Mouse (Mus musculus) left cerebral cortex, adult 2 months (tissue): Measurements from ENCODE around the gene Fam163a. TPM values are rescaled to one million over a fixed set of nuclear protein-coding genes. Genes with fewer than 3 reads are reported as not detected.
A peak's percentile ranks its signal among the peaks of the same experiment; 100 is the strongest.

Source experiments
- DNase-seq, 2 experiments: peaks; one replicate each; pipeline ENCODE4 v3.0.0; 2021 to 2022; ENCODE audit warnings: low spot score in 2 of 2, mixed read lengths in 1 of 2; ENCODE audit errors: extremely low spot score in 1 of 2
- H3K27ac ChIP-seq: fragments of 200-600 bp; 2 replicates; pipeline ENCODE4 v1.8.1; 2022
- H3K4me3 ChIP-seq: fragments of 200-600 bp; 2 replicates; pipeline ENCODE4 v1.8.1; 2022
- CTCF ChIP-seq: fragments of 200-600 bp; IDR thresholded peaks from 2 replicates; pipeline ENCODE4 v1.8.1; 2022; ENCODE audit warnings: antibody characterized with exemption, mild to moderate bottlenecking, moderate library complexity
- intact Hi-C: fragments of 180-260 bp; cut with DNase I; formaldehyde crosslinking; loops from one replicate; pipeline ENCODE4 v1.15.1; 2025
- total RNA-seq, 2 experiments: library from RNA; stranded (reverse); gene quantifications; 2 replicates each; pipeline ENCODE4 v1.2.3; 2021

Gene Fam163a
- total RNA-seq, 2 experiments from 2014 or later: 8.0 to 8.4 TPM

DNA sequence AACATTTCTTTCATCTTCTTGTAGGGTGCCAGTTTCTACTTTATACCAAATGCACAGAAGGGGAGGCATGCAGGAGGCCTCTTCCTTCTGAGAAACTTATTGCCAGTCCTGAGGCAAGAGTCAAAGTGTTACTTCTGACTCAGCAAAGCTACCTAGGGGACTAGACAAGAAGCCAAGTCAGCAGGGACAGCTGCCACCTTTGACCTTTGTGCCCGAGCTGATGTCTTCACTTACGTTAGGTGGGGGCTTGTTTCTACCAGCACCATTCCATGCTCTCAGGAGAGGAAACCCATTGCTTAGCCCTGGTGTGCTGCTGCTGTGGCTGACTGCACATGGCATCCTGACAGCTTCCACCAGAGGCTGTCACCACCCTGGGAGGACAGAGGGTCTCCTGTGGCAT, 16.5 kb upstream of the Fam163a start:
- TF ChIP-seq CTCF: no peak
- no peak for DNase-seq
- H3K27ac ChIP-seq: no peak overlapping the region
- intact Hi-C loops: no loop called here
- no peak overlapping the region for H3K4me3 ChIP-seq

DNA sequence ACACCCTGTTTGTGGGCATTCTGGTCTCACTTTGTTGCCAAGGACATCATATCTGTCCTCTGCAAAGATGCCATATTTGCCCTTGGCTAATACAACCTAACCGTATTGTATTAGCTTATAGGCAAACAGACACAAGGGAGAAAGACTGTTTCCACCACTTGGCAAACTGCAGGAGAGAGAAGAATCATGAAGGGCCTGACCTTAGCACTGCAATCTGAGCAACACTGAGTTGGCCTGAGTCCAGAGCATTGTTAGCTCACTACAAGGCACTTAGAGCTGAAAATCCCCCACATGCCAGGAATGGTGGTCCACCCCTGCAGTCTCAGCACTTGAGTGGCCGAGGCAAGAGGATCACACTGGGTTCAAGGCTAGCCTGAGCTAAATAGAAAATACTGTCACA, 13.7 kb upstream of the Fam163a start:
- Histone ChIP-seq H3K4me3 (no peak overlapping the region), H3K27ac (no peak overlapping the region)
- no peak for DNase-seq
- TF ChIP-seq CTCF: no peak
- intact Hi-C loops: no loop called here

DNA sequence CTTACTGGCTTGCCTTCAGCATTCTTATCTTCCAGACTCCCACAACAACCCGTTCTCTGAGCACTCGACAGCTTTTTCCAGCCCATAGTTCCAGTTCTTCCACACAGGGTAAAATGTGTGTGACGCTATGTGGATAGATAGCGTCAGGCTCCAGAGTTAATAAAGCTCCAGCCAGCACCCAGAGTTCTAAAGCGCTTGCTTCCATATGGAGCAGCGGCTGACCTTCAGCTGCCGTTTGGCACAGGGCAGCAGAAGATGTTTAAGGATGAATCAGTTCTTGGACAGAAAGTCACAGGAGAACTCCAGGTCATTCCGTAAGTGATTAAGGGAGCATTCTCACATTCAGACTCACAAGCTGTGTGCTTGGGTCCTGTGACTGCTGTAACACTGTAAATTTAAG, 13.1 kb upstream of the Fam163a start:
- no peak overlapping the region for H3K4me3 ChIP-seq
- no peak for DNase-seq
- H3K27ac ChIP-seq: no peak overlapping the region
- no peak for TF ChIP-seq CTCF
- intact Hi-C loops: no loop called here

DNA sequence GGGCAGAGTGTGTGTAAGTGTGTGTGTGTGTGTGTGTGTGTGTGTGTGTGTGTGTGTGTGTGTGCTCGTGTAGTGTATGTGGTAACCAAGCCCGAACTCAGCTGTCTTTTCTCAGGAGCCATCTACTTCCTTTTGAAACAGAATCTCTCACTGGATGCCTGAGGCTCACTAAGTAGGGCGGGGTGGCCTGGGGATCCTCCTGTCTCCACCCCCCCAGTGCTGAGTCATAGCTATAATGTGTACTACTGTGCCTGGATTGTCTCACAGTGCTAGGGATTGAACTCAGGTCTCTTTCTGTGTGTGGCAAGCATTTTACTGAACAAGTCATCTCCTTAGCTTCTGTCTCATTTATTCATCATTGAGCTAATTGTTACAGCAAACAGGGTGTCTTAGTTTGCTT, 12.6 kb upstream of the Fam163a start:
- intact Hi-C loops: no loop called here
- no peak overlapping the region for H3K27ac ChIP-seq
- H3K4me3 ChIP-seq: no peak overlapping the region
- DNase-seq: no peak
- TF ChIP-seq CTCF: no peak

DNA sequence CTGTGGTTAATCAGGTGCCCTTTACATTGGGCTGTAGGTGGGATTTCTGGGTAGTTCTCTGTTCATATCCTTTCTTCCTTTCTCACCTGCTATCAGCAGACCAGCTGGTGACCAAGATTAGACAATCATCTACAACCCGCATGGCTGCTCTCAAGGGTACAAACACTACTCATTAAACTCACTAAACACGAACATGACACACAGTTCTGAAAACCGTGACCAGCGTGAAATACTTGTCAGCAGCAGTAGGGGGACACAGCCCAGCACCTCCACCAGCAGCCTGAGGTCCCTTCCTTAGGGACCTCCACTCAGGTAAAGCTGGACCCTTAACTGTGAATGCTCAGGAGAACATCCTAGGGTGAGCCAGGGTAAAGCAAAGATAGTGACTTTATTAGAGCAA, 11.4 kb upstream of the Fam163a start:
- TF ChIP-seq CTCF: no peak
- intact Hi-C loops: no loop called here
- Histone ChIP-seq H3K27ac (no peak overlapping the region), H3K4me3 (no peak overlapping the region)
- no peak for DNase-seq

DNA sequence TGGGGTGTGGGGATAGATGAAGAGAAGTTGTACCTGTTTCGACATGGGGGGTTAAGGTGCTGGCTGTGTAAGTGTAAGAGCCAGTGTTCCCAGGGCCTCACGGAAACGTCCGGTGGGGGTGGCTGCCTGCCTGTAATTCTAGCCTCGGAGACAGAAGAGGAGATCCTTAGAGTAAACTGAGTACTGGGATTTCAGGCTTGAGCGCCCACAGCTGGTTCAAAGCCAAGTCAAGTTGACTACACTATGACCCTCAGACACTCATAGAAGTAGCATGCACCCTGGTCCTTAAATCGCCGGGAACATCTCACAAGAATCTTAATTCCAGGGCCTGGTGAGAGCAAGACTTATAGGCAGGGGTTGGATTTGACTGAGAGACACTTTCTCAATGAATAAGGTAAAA, 9.8 kb upstream of the Fam163a start:
- no peak overlapping the region for H3K27ac ChIP-seq
- H3K4me3 ChIP-seq: no peak overlapping the region
- DNase-seq: no peak
- intact Hi-C loops: no loop called here
- TF ChIP-seq CTCF: no peak

DNA sequence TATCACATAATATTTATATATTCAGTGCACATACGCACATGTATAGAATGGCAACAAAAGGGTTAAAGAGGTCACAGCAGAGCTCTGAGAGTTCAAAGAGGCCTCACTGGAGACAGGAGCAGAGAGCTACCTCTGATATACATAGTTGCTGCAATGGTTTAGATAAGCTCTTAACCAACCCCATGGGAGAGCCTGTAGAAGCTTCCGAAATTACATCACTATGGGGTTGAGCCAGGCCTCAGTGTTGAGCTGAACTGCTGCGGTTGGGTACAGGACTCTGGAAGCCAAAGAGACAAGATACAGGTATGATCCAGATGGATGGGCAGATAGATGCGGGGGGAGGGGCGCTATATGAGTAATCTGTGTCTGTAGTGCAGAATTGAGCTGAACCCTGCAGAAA, 8.1 kb upstream of the Fam163a start:
- intact Hi-C loops: no loop called here
- H3K4me3 ChIP-seq: no peak overlapping the region
- no peak for TF ChIP-seq CTCF
- no peak overlapping the region for H3K27ac ChIP-seq
- no peak for DNase-seq

DNA sequence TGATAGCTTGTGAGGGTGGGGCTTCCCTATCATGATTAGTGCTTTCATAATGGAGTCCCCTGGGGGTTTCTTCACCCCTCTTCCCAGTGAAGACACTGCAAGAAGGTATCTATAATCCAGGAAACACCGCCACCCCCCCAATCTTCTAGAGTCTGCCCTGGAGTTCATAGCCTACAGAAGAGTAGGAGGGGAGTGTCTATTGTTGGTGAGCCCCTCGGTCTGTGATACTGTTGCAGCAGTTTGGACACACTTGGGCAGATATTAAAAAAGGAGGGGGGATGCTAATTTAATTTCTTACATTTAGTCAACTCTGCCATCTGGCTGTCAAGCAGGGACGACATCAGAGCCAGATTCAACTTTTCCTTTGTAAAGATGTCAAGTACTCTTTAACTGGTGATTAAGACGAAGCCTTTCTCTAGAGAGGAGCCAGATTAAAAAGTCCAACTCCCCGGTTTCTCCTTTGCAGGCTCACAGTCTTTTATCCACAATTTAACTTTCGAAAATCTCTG, 7.0 kb upstream of the Fam163a start:
- no peak; the same call in 1 of the 2 replicates for TF ChIP-seq CTCF
- Histone ChIP-seq H3K27ac (no peak overlapping the region), H3K4me3 (no peak overlapping the region)
- intact Hi-C loops: no loop called here
- no peak for DNase-seq

DNA sequence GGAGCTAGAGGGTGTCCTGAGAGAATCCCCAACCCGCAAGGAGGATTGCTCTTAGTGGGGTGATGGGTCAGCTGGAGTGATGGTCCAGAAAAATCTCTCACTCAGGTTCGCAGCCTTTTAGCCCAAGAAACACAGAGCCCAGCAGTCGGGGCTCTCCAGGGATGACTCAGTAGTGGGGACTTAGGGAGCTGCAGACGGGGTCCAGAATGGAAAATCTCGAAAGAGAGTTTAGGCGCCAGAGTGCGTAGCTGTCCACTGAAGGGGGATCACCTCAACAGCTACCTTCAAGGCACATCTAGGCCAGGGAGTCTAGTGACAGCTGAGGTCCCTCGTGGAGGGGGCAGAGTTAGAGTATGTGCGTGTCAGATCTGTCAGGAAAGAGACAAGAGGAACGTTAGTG, 338 bp upstream of the Fam163a start:
- intact Hi-C loops: no loop called here
- peak overlapping the region; percentile 51 for H3K4me3 ChIP-seq
- no peak for TF ChIP-seq CTCF
- DNase-seq: no peak
- no peak overlapping the region for H3K27ac ChIP-seq

DNA sequence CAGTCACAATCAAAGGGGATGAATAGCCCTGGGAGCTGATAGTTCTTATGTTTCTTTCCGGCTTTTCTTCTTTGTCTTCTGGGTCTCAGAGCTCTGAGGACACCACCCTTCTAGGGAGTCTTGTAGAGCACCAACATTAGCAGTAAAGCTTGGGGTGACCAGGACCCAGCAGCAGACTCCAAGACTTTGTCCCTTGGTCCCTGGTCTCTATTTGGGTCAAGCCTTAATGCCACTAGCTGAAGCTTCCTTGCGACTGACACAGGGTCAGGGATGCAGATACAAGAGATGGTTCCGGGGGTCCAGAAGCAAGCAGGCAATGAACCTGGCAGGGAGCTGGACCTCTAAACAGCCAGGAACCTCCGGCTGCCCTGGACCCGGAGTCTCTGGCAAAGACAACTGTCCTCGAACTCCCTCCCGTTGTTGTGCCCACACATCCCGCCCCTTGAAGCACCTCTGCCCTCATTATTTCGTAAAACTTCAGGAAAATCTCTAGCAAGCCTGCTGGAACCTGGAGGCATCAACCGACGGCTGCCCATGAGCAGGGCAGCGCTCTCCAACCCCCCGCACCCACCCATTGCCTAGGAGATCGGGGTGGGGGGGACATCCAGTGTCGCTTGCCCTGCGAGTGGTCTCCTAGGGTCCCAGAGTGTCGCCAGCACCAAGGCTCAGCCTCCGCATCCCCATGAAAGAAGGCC, 718 bp downstream of the Fam163a start:
- TF ChIP-seq CTCF: no peak
- peak overlapping the region; percentile 34 for H3K27ac ChIP-seq
- no peak for DNase-seq
- intact Hi-C loops: no loop called here
- H3K4me3 ChIP-seq: peak overlapping the region; percentile 51

DNA sequence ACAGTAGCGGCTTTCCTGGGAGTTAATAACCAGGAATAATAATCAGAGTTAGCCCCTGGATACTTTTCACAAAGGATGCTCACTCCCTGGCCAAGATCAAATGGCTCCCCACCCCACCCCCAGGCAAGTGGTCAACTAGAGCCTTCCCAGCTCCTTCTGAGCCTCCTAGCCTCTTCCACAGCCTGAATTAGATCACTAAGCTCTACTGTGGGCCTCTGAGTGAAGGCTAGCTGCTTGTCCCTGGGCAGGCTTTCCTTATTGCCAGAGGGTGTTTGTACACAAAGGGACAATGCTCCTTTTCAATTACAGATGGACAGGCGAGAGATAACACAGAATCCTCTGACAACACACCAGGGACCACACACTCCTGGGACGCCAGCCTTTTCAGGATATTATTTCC, 2.2 kb downstream of the Fam163a start:
- intact Hi-C loops: no loop called here
- DNase-seq: no peak
- H3K27ac ChIP-seq: no peak overlapping the region
- H3K4me3 ChIP-seq: no peak overlapping the region
- no peak for TF ChIP-seq CTCF

DNA sequence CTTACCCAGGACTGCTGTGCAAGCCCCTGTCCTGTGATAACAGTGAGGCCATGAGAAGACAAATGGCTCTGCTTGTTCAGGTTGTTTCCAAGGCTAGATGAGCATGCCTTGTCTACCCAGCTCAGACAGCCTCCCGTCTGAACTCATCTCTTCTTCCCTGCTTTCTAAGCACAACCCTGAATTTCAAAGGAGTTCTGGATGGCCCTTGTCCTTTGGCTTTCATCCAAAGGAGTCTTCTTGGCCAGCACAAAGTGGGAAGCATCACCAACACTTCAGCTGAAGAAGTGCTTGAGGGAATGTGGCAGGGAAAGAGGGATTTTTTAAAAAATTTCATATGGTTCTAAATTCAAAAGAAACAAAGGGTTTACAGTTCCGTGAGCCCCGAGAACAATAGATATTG, 3.8 kb downstream of the Fam163a start:
- no peak for TF ChIP-seq CTCF
- Histone ChIP-seq H3K4me3 (no peak overlapping the region), H3K27ac (no peak overlapping the region)
- no peak for DNase-seq
- intact Hi-C loops: no loop called here

DNA sequence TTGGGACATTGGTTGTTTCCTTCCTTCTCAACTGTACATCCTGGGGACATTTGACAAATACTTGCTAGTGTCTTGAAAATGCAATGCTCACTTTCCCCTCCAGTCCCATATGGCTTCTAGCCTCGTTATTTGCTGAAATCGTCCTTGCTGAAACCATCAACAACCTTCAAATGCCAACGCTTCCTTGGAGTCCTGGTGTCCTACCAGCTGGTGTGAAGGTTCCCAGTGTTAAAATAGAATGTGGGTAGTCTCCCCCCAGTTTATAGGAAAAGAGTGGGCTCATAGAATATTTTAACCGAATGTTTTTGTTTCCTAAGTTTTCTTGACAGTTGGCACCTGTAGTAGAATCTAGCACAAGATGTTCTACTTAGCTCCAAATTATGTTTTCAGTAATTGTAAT, 7.2 kb downstream of the Fam163a start:
- Histone ChIP-seq H3K4me3 (no peak overlapping the region), H3K27ac (no peak overlapping the region)
- no peak for TF ChIP-seq CTCF
- no peak for DNase-seq
- intact Hi-C loops: no loop called here

DNA sequence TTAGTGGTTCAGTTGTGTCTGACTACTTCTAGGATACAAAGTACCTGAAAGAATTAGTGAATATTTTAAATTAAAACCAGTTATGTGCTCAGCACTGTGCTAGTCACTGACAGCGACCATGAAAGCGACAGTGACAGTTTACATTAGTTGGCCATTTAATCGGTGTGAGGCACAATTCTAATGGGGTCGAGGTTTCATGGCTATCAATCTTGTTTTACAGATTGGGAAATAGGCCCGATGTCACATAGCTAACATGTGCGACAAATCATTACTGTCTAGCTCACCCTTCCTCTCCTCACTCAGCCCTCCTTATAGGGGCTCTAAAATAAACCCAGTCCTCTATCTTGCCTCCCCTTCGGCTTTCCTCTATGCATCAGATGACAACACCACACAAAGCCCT, 11.5 kb downstream of the Fam163a start:
- Histone ChIP-seq H3K27ac (no peak overlapping the region), H3K4me3 (no peak overlapping the region)
- no peak for TF ChIP-seq CTCF
- DNase-seq: no peak
- intact Hi-C loops: no loop called here
